Mouse (Mus musculus) ES-Bruce4 (cell line): ENCODE measurements around the gene Otud4. TPM values are rescaled to one million over a fixed set of nuclear protein-coding genes. Genes with fewer than 3 reads are reported as not detected.

Source experiments
- H3K27ac ChIP-seq: 2 replicates; pipeline ENCODE4 v1.5.1; 2012; ENCODE audit warnings: low read length, inconsistent platforms; ENCODE audit not compliant: insufficient read depth
- H3K27me3 ChIP-seq: 2 replicates; pipeline ENCODE4 v1.6.1; 2012; ENCODE audit warnings: mild to moderate bottlenecking, low read length, inconsistent platforms; ENCODE audit not compliant: control insufficient read depth, poor library complexity, insufficient read depth, severe bottlenecking
- H3K36me3 ChIP-seq: 2 replicates; pipeline ENCODE4 v1.6.1; 2012; ENCODE audit warnings: inconsistent platforms, mild to moderate bottlenecking, low read length, moderate library complexity; ENCODE audit not compliant: control insufficient read depth, poor library complexity, insufficient read depth, severe bottlenecking
- H3K4me1 ChIP-seq: one replicate; pipeline ENCODE4 v1.8.1; 2011; ENCODE audit warnings: low read length; ENCODE audit not compliant: control insufficient read depth, insufficient read depth
- H3K4me3 ChIP-seq: 2 replicates; pipeline ENCODE4 v1.5.1; 2011; ENCODE audit warnings: low read depth, mild to moderate bottlenecking, low read length
- H3K9ac ChIP-seq: 2 replicates; pipeline ENCODE4 v1.6.1; 2012; ENCODE audit warnings: low read depth, mild to moderate bottlenecking, inconsistent platforms; ENCODE audit not compliant: poor library complexity, severe bottlenecking
- H3K9me3 ChIP-seq: replicated peaks from 2 replicates; pipeline ENCODE4 v1.6.1; 2012; ENCODE audit warnings: mild to moderate bottlenecking, low read length, inconsistent platforms; ENCODE audit not compliant: control insufficient read depth, poor library complexity, insufficient read depth, severe bottlenecking
- CTCF ChIP-seq: IDR thresholded peaks from one replicate; pipeline ENCODE4 v1.8.1; 2011; ENCODE audit warnings: low read depth, low read length
- EP300 ChIP-seq: IDR thresholded peaks from 2 replicates; pipeline ENCODE4 v1.6.1; 2011; ENCODE audit warnings: low read depth, low read length; ENCODE audit not compliant: insufficient read depth
- POLR2A ChIP-seq: IDR thresholded peaks from one replicate; pipeline ENCODE4 v1.8.1; 2011; ENCODE audit warnings: low read length; ENCODE audit not compliant: insufficient read depth
- polyA plus RNA-seq: library from polyadenylated mRNA; stranded (reverse); fragments of >200 nt; gene quantifications from 2 replicates; pipeline ENCODE4 v1.2.4, GENCODE M21; 2011; ENCODE audit warnings: low read depth; ENCODE audit not compliant: missing spikeins, insufficient read depth, insufficient read length

Otud4 gene
- polyA plus RNA-seq, 1 experiment, result 161 TPM

- Histone ChIP-seq H3K9ac (no peak overlapping the region), H3K4me3 (no peak overlapping the region), H3K9me3 (no peaks in the 10 kb centered on the region), H3K4me1 (peaks cover 2% of the 10 kb centered on the region), H3K36me3 (no peaks in the 10 kb centered on the region), H3K27ac (no peak overlapping the region), H3K27me3 (no peaks in the 10 kb centered on the region)
- TF ChIP-seq POLR2A (no peak), CTCF (no peak), EP300 (no peak)
Measured at GRCm38 (mm10) chr8:79620000-79620399, 19.4 kb upstream of the Otud4 start.

- no peak overlapping the region for H3K9ac ChIP-seq
- no peaks in the 10 kb centered on the region for H3K36me3 ChIP-seq
- peaks cover 2% of the 10 kb centered on the region for H3K4me1 ChIP-seq
- no peak overlapping the region for H3K27ac ChIP-seq
- H3K9me3 ChIP-seq, result no peaks in the 10 kb centered on the region
- no peaks in the 10 kb centered on the region for H3K27me3 ChIP-seq
- H3K4me3 ChIP-seq, result no peak overlapping the region
- no peak for TF ChIP-seq EP300
- no peak for TF ChIP-seq POLR2A
- no peak for TF ChIP-seq CTCF
Measured at GRCm38 (mm10) chr8:79620489-79621276, 18.7 kb upstream of the Otud4 start.

GRCm38 (mm10) chr8:79622346-79622745 is 17.1 kb upstream of the Otud4 start:
- TF ChIP-seq POLR2A, result no peak
- no peak for TF ChIP-seq CTCF
- no peaks in the 10 kb centered on the region for H3K27me3 ChIP-seq

GRCm38 (mm10) chr8:79623351-79623750 is 16.1 kb upstream of the Otud4 start:
- TF ChIP-seq CTCF (no peak), EP300 (no peak), POLR2A (no peak)
- Histone ChIP-seq H3K27ac (no peak overlapping the region), H3K4me1 (peaks cover 2% of the 10 kb centered on the region), H3K27me3 (no peaks in the 10 kb centered on the region), H3K9ac (no peak overlapping the region), H3K4me3 (no peak overlapping the region), H3K9me3 (no peaks in the 10 kb centered on the region), H3K36me3 (no peaks in the 10 kb centered on the region)

More at GRCm38 (mm10) chr8:79622346-79622745, 17.1 kb upstream of the Otud4 start:
- H3K9me3 ChIP-seq, result no peaks in the 10 kb centered on the region
- no peak overlapping the region for H3K27ac ChIP-seq
- H3K9ac ChIP-seq, result no peak overlapping the region
- H3K36me3 ChIP-seq, result no peaks in the 10 kb centered on the region
- H3K4me3 ChIP-seq, result no peak overlapping the region
- H3K4me1 ChIP-seq, result peaks cover 2% of the 10 kb centered on the region

- peaks cover 2% of the 10 kb centered on the region for H3K4me1 ChIP-seq
- H3K9me3 ChIP-seq, result no peaks in the 10 kb centered on the region
- H3K36me3 ChIP-seq, result no peaks in the 10 kb centered on the region
- no peak overlapping the region for H3K9ac ChIP-seq
- H3K27ac ChIP-seq, result no peak overlapping the region
- TF ChIP-seq POLR2A (no peak), CTCF (no peak), EP300 (no peak)
- H3K27me3 ChIP-seq, result no peaks in the 10 kb centered on the region
- H3K4me3 ChIP-seq, result no peak overlapping the region
Measured at GRCm38 (mm10) chr8:79624416-79624815, 15.0 kb upstream of the Otud4 start.

- Histone ChIP-seq H3K27me3 (no peaks in the 10 kb centered on the region), H3K4me3 (no peak overlapping the region), H3K36me3 (no peaks in the 10 kb centered on the region), H3K9ac (no peak overlapping the region), H3K9me3 (no peaks in the 10 kb centered on the region), H3K27ac (no peak overlapping the region), H3K4me1 (no peaks in the 10 kb centered on the region)
- TF ChIP-seq EP300 (no peak), POLR2A (no peak), CTCF (no peak)
Measured at GRCm38 (mm10) chr8:79626213-79626612, 13.2 kb upstream of the Otud4 start.
